Mouse (Mus musculus) lung, embryonic 16.5 days (tissue): ENCODE measurements at regions not wholly inside any gene's neighbourhood (a gene's known extent, or its start where the extent isn't known, plus 50 kb on each side); places are given as distances from the start of the nearest gene placed in this dataset.

ENCODE experiments used
- ATAC-seq: fragments of 200-750 bp; cut with Nextera tagmentation; 2 replicates; pipeline ENCODE4 v1.8.0; 2017; ENCODE audit warnings: low read depth, mild to moderate bottlenecking, moderate library complexity
- H3K27ac ChIP-seq: fragments of 300-500 bp; sonication (generic); 2 replicates; pipeline ENCODE4 v1.5.1; 2014; ENCODE audit warnings: mild to moderate bottlenecking, control low read depth, low read length
- H3K27me3 ChIP-seq: fragments of 300-500 bp; sonication (generic); 2 replicates; pipeline ENCODE4 v1.6.1; 2014; ENCODE audit warnings: low read depth, low read length, mixed read lengths; ENCODE audit not compliant: control insufficient read depth, insufficient read depth
- H3K36me3 ChIP-seq: fragments of 300-500 bp; sonication (generic); 2 replicates; pipeline ENCODE4 v1.6.1; 2014; ENCODE audit warnings: low read length; ENCODE audit not compliant: control insufficient read depth, insufficient read depth
- H3K4me1 ChIP-seq: fragments of 300-500 bp; sonication (generic); replicated peaks from 2 replicates; pipeline ENCODE4 v1.6.1; 2014; ENCODE audit warnings: low read length, mixed read lengths; ENCODE audit not compliant: control insufficient read depth, insufficient read depth
- H3K4me2 ChIP-seq: fragments of 300-500 bp; sonication (generic); 2 replicates; pipeline ENCODE4 v1.6.1; 2014; ENCODE audit warnings: low read depth, low read length, control low read depth
- H3K4me3 ChIP-seq: fragments of 300-500 bp; sonication (generic); 2 replicates; pipeline ENCODE4 v1.5.1; 2014; ENCODE audit warnings: mild to moderate bottlenecking, low read length, control low read depth
- H3K9ac ChIP-seq: fragments of 300-500 bp; sonication (generic); 2 replicates; pipeline ENCODE4 v1.6.1; 2014; ENCODE audit warnings: low read length, control low read depth
- H3K9me3 ChIP-seq: fragments of 300-500 bp; sonication (generic); 2 replicates; pipeline ENCODE4 v1.6.1; 2016; ENCODE audit warnings: low read length; ENCODE audit not compliant: control insufficient read depth
- WGBS: fragments of 180-500 bp; shearing (Covaris S2); extraction: QIAGEN DNeasy Blood & Tissue Kit; methylation state at CpG from one replicate; pipeline ENCODE4 v1.1.7; 2014; 5-methylcytosine and 5-hydroxymethylcytosine counted together

GRCm38 (mm10) chr1:153990651-153991435, 90.8 kb upstream of the Teddm2 start:
- H3K4me3 ChIP-seq: no peak overlapping the region
- no peaks in the 10 kb centered on the region; the same call in 1 of the 2 replicates for H3K9me3 ChIP-seq
- no peak for ATAC-seq
- H3K4me1 ChIP-seq: no peaks in the 10 kb centered on the region
- H3K4me2 ChIP-seq: no peak overlapping the region
- no peak overlapping the region for H3K27ac ChIP-seq
- no peak overlapping the region for H3K9ac ChIP-seq
- 81% methylated on average over 11 of the region's 11 CpGs for WGBS
- H3K27me3 ChIP-seq: no peaks in the 10 kb centered on the region
- H3K36me3 ChIP-seq: no peaks in the 10 kb centered on the region

- H3K9me3 ChIP-seq: no peaks in the 10 kb centered on the region; the same call in 1 of the 2 replicates
- H3K27me3 ChIP-seq: no peaks in the 10 kb centered on the region
- no peaks in the 10 kb centered on the region for H3K36me3 ChIP-seq
- WGBS: 57% methylated on average over 3 of the region's 3 CpGs
- H3K27ac ChIP-seq: no peak overlapping the region
- H3K4me3 ChIP-seq: no peak overlapping the region
- no peaks in the 10 kb centered on the region for H3K4me1 ChIP-seq
- no peak for ATAC-seq
- H3K4me2 ChIP-seq: no peak overlapping the region
- H3K9ac ChIP-seq: no peak overlapping the region
Measured at GRCm38 (mm10) chr1:153992466-153992865, 92.4 kb upstream of the Teddm2 start.

GRCm38 (mm10) chr1:153994871-153995270, 94.8 kb upstream of the Teddm2 start:
- ATAC-seq: no peak
- no peak overlapping the region for H3K4me3 ChIP-seq
- no peak overlapping the region for H3K9ac ChIP-seq
- H3K27me3 ChIP-seq: no peaks in the 10 kb centered on the region
- H3K4me2 ChIP-seq: no peak overlapping the region
- H3K4me1 ChIP-seq: no peaks in the 10 kb centered on the region
- H3K27ac ChIP-seq: no peak overlapping the region
- no peaks in the 10 kb centered on the region for H3K36me3 ChIP-seq
- H3K9me3 ChIP-seq: no peaks in the 10 kb centered on the region; the same call in 1 of the 2 replicates
- WGBS: 91% methylated on average over 4 of the region's 4 CpGs

GRCm38 (mm10) chr1:153997201-153998181, 97.5 kb upstream of the Teddm2 start:
- Histone ChIP-seq H3K9me3 (no peaks in the 10 kb centered on the region; the same call in 1 of the 2 replicates), H3K9ac (no peak overlapping the region), H3K36me3 (no peaks in the 10 kb centered on the region), H3K27ac (no peak overlapping the region), H3K4me2 (no peak overlapping the region), H3K4me3 (no peak overlapping the region), H3K4me1 (no peaks in the 10 kb centered on the region), H3K27me3 (no peaks in the 10 kb centered on the region)
- peak; percentile 36; the same call in 1 of the 2 replicates for ATAC-seq
- WGBS: 42% methylated on average over 15 of the region's 15 CpGs

GRCm38 (mm10) chr1:153999776-154000175, 99.7 kb upstream of the Teddm2 start:
- H3K27ac ChIP-seq: no peak overlapping the region
- no peaks in the 10 kb centered on the region for H3K36me3 ChIP-seq
- H3K9me3 ChIP-seq: no peaks in the 10 kb centered on the region
- no peak overlapping the region for H3K4me2 ChIP-seq
- ATAC-seq: no peak
- no peaks in the 10 kb centered on the region for H3K4me1 ChIP-seq
- H3K9ac ChIP-seq: no peak overlapping the region
- H3K27me3 ChIP-seq: no peaks in the 10 kb centered on the region
- no peak overlapping the region for H3K4me3 ChIP-seq
- WGBS: 39% methylated on average over 6 of the region's 6 CpGs

GRCm38 (mm10) chr1:154003669-154004068, 103.6 kb upstream of the Teddm2 start:
- Histone ChIP-seq H3K36me3 (no peaks in the 10 kb centered on the region), H3K27me3 (no peaks in the 10 kb centered on the region), H3K4me1 (no peaks in the 10 kb centered on the region), H3K27ac (no peak overlapping the region), H3K4me3 (no peak overlapping the region), H3K9ac (no peak overlapping the region), H3K4me2 (no peak overlapping the region), H3K9me3 (no peaks in the 10 kb centered on the region)
- ATAC-seq: no peak
- 63% methylated on average over 7 of the region's 7 CpGs for WGBS

- WGBS: 85% methylated on average over 4 of the region's 4 CpGs
- Histone ChIP-seq H3K27ac (no peak overlapping the region), H3K27me3 (no peaks in the 10 kb centered on the region), H3K9ac (no peak overlapping the region), H3K9me3 (no peaks in the 10 kb centered on the region), H3K36me3 (no peaks in the 10 kb centered on the region), H3K4me2 (no peak overlapping the region), H3K4me3 (no peak overlapping the region), H3K4me1 (no peaks in the 10 kb centered on the region)
- no peak for ATAC-seq
Measured at GRCm38 (mm10) chr1:154004647-154005046, 104.6 kb upstream of the Teddm2 start.

- Histone ChIP-seq H3K36me3 (no peaks in the 10 kb centered on the region), H3K4me2 (no peak overlapping the region), H3K4me1 (no peaks in the 10 kb centered on the region), H3K27ac (no peak overlapping the region), H3K9ac (no peak overlapping the region), H3K4me3 (no peak overlapping the region), H3K27me3 (no peaks in the 10 kb centered on the region), H3K9me3 (no peaks in the 10 kb centered on the region)
- WGBS: 83% methylated on average over 13 of the region's 13 CpGs
- ATAC-seq: no peak
Measured at GRCm38 (mm10) chr1:154006055-154006454, 106.0 kb upstream of the Teddm2 start.

- Histone ChIP-seq H3K9ac (no peak overlapping the region), H3K27ac (no peak overlapping the region)
- WGBS: 87% methylated on average over 3 of the region's 3 CpGs
Measured at GRCm38 (mm10) chr1:154007440-154007839, 107.4 kb upstream of the Teddm2 start.

More at GRCm38 (mm10) chr1:154007440-154007839, 107.4 kb upstream of the Teddm2 start:
- no peaks in the 10 kb centered on the region for H3K9me3 ChIP-seq
- H3K4me1 ChIP-seq: no peaks in the 10 kb centered on the region
- H3K4me2 ChIP-seq: no peak overlapping the region
- no peaks in the 10 kb centered on the region for H3K27me3 ChIP-seq
- no peak overlapping the region for H3K4me3 ChIP-seq
- ATAC-seq: no peak
- H3K36me3 ChIP-seq: no peaks in the 10 kb centered on the region
